Mouse (Mus musculus): ENCODE measurements around the gene Nop10.

GRCm38 (mm10) chr2:112222607-112223006 lies 39.1 kb upstream of the Nop10 start:
- TF ChIP-seq POLR2A (IDR thresholded peaks at IDR 0.05; ENCODE audit: low read depth, low read length) (no peak), CTCF (conservative IDR thresholded peaks at IDR 0.05; ENCODE audit: insufficient read depth, insufficient read length, low read depth, low read length) (no peak)
